Mouse (Mus musculus): ENCODE data around the gene Plcl2.

Gene Plcl2

GRCm38 (mm10) chr17:50509251-50510104, at the start of gene Plcl2:
Gene Plcl2 (plus strand): TSS chr17:50509403.
- peak; percentile 74 for DNase-seq

GRCm38 (mm10) chr17:50460301-50460700, 48.9 kb upstream of the Plcl2 start:
- no peak for DNase-seq

GRCm38 (mm10) chr17:50467438-50467837, 41.8 kb upstream of the Plcl2 start:
- DNase-seq = no peak

- DNase-seq = no peak
Measured at GRCm38 (mm10) chr17:50469126-50469525, 40.1 kb upstream of the Plcl2 start.

- DNase-seq = peak; percentile 83
Measured at GRCm38 (mm10) chr17:50469543-50470431, 39.4 kb upstream of the Plcl2 start.

GRCm38 (mm10) chr17:50470432-50471078, 38.6 kb upstream of the Plcl2 start:
- peak; percentile 68 for DNase-seq

GRCm38 (mm10) chr17:50471230-50471629, 38.0 kb upstream of the Plcl2 start:
- peak; percentile 21 for DNase-seq

- DNase-seq = no peak
Measured at GRCm38 (mm10) chr17:50477277-50477676, 31.9 kb upstream of the Plcl2 start.

GRCm38 (mm10) chr17:50480867-50481266, 28.3 kb upstream of the Plcl2 start:
- DNase-seq = no peak

- no peak for DNase-seq
Measured at GRCm38 (mm10) chr17:50483700-50484099, 25.5 kb upstream of the Plcl2 start.

GRCm38 (mm10) chr17:50484981-50485380, 24.2 kb upstream of the Plcl2 start:
- DNase-seq = no peak

- DNase-seq = no peak
Measured at GRCm38 (mm10) chr17:50487058-50487618, 22.1 kb upstream of the Plcl2 start.

GRCm38 (mm10) chr17:50487670-50488069, 21.5 kb upstream of the Plcl2 start:
- no peak for DNase-seq

GRCm38 (mm10) chr17:50488406-50488805, 20.8 kb upstream of the Plcl2 start:
- no peak for DNase-seq

GRCm38 (mm10) chr17:50488895-50489294, 20.3 kb upstream of the Plcl2 start:
- DNase-seq = no peak

- no peak for DNase-seq
Measured at GRCm38 (mm10) chr17:50490644-50491430, 18.4 kb upstream of the Plcl2 start.

- no peak for DNase-seq
Measured at GRCm38 (mm10) chr17:50491496-50491895, 17.7 kb upstream of the Plcl2 start.

- peak; percentile 64 for DNase-seq
Measured at GRCm38 (mm10) chr17:50495216-50495889, 13.8 kb upstream of the Plcl2 start.

- no peak for DNase-seq
Measured at GRCm38 (mm10) chr17:50498062-50498697, 11.0 kb upstream of the Plcl2 start.

- no peak for DNase-seq
Measured at GRCm38 (mm10) chr17:50499091-50499790, 10.0 kb upstream of the Plcl2 start.
